Mouse (Mus musculus) G1E (cell line): Measurements from ENCODE around the gene Eps8.

Experiments
- CTCF ChIP-seq: IDR thresholded peaks from 2 replicates; pipeline ENCODE4 v1.5.1; 2012; ENCODE audit warnings: low read depth, low read length, inconsistent platforms, mixed read lengths
- GATA1 ChIP-seq: IDR thresholded peaks from 2 replicates; pipeline ENCODE4 v1.6.1; 2012; ENCODE audit warnings: borderline replicate concordance, low read length, inconsistent platforms, mixed read lengths
- POLR2AphosphoS5 ChIP-seq: IDR thresholded peaks from 2 replicates; pipeline ENCODE4 v1.6.1; 2012; ENCODE audit warnings: low read depth, low read length, inconsistent platforms; ENCODE audit not compliant: insufficient replicate concordance

- no peak for TF ChIP-seq CTCF
- no peak for TF ChIP-seq POLR2AphosphoS5
- TF ChIP-seq GATA1 = no peak
Measured at GRCm38 (mm10) chr6:137493211-137494135, 161.2 kb downstream of the Eps8 start.
